Mouse (Mus musculus): ENCODE measurements around the gene Catsperg1. TPM values are rescaled to one million over a fixed set of nuclear protein-coding genes. Genes with fewer than 3 reads are reported as not detected.
A peak's percentile ranks its signal among the peaks of the same experiment; 100 is the strongest.
"Not testable (repeated sequence)": the region's sequence is repeated elsewhere in the genome, so short reads cannot be mapped to it uniquely, and the experiment has no call there.

Gene Catsperg1
- polyA plus RNA-seq, 1 experiment from 2014 or later = 0.21 TPM

DNA sequence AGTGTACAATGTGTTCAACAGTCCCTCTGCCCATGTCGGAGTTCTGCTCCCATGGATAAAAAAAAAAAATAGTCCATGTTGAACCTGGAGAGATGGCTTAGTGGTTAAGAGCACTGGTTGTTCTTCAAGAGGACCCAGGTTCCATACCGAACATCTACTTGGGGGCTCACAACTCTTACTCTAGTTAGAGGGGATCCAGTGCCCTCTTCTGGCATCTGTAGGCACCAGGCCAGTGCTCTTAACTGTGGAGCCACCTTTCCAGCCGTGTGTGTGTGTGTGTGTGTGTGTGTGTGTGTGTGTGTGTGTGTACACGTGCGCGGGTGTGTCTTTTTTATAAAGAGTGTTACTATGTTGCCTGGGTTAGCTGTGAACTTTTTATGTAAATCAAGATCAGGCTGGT is 11.3 kb downstream of the Catsperg1 start:
- no peak overlapping the region for H3K4me2 ChIP-seq
- no peak overlapping the region for H3K9ac ChIP-seq
- no peak for ATAC-seq (ENCODE audit: insufficient read depth)
- H3K4me1 ChIP-seq (replicated peaks) = no peaks in the 10 kb centered on the region
- no peak overlapping the region for H3K27ac ChIP-seq (replicated peaks)
- 45% methylated on average over 6 of the region's 6 CpGs for WGBS (ENCODE audit: insufficient replicate concordance)
- H3K36me3 ChIP-seq (replicated peaks) = no peaks in the 10 kb centered on the region
- H3K9me3 ChIP-seq (replicated peaks) = no peaks in the 10 kb centered on the region
- H3K4me3 ChIP-seq (replicated peaks) = no peak overlapping the region
- no peaks in the 10 kb centered on the region for H3K27me3 ChIP-seq

DNA sequence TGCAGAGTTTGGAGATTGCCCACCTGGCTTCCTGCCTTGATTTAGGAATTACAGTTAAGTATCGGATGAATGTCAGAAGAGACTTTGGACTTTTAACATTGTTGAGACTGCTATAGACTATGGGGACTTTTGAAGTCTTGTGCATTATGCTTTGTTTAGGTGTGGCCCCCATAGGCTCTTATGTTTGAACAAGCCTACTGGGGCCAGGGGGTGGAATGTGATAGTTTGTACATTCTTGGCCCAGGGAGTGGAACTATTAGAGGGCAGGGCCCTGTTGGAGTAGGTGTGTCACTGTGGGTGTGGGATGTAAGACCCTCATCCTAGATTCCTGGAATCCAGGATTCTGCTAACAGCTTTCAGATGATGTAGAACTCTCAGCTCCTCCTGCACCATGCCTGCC is 19.6 kb downstream of the Catsperg1 start:
- H3K4me2 ChIP-seq; H3K27ac ChIP-seq (replicated peaks); H3K4me1 ChIP-seq (replicated peaks); ATAC-seq (ENCODE audit: insufficient read depth); H3K27me3 ChIP-seq; H3K36me3 ChIP-seq (replicated peaks); H3K9ac ChIP-seq; H3K9me3 ChIP-seq (replicated peaks); H3K4me3 ChIP-seq (replicated peaks): not testable (repeated sequence)
- WGBS (ENCODE audit: insufficient replicate concordance) = 79% methylated on average over 1 of the region's 1 CpGs

DNA sequence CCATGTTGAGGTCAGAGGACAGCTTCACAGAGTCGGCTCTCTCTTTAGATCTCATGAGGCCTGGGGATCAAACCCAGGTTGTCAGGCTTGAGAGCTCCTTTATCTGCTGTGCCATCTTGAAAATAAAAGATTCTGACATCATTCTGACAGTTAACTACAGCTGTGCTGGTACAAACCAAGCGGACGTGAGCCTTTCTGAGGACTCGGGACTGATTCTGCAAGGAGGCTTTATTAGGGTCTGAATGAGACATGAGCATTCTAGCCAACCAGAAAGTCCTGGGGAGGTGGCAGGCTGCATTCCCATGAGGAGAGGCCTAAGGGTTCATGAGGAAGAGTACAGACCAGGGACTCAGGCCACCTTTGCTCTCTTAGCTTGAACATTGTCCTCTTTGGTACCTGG is 32.5 kb downstream of the Catsperg1 start:
- Histone ChIP-seq H3K36me3 (replicated peaks) (peaks cover 14% of the 10 kb centered on the region), H3K4me2 (peak overlapping the region; percentile 79; the same call in 1 of the 2 replicates), H3K4me1 (replicated peaks) (peaks cover 27% of the 10 kb centered on the region)
- WGBS (ENCODE audit: insufficient replicate concordance) = 72% methylated on average over 4 of the region's 4 CpGs
- not testable (repeated sequence) for ATAC-seq (ENCODE audit: insufficient read depth); H3K27ac ChIP-seq (replicated peaks); H3K9ac ChIP-seq; H3K4me3 ChIP-seq (replicated peaks); H3K27me3 ChIP-seq; H3K9me3 ChIP-seq (replicated peaks)

DNA sequence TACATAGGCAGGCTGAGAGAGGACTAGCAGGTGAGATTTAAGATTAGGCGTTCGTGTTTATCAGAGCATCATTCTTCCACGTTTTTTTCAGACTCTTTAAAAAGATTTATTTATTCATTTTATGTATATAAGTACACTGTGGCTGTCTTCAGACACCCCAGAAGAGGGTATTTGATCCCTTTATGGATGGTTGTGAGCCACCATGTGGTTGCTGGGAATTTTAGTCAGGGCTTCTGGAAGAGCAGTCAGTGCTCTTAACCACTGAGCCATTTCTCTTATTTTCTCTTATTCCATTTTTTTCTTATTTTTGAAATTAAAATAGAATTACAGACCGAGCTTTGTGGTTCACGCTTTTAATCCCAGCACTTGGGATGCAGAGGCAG is 33.0 kb downstream of the Catsperg1 start:
- WGBS (ENCODE audit: insufficient replicate concordance) = 35% methylated on average over 5 of the region's 5 CpGs
- no peaks in the 10 kb centered on the region for H3K9me3 ChIP-seq (replicated peaks)
- H3K9ac ChIP-seq = no peak overlapping the region
- H3K27me3 ChIP-seq = no peaks in the 10 kb centered on the region
- H3K36me3 ChIP-seq (replicated peaks) = peaks cover 19% of the 10 kb centered on the region
- ATAC-seq (ENCODE audit: insufficient read depth) = no peak
- H3K4me1 ChIP-seq (replicated peaks) = peaks cover 27% of the 10 kb centered on the region
- H3K4me3 ChIP-seq (replicated peaks) = peak overlapping the region; percentile 79
- peak overlapping the region; percentile 79 for H3K4me2 ChIP-seq
- H3K27ac ChIP-seq (replicated peaks) = peak overlapping the region; percentile 48; the same call in 1 of the 2 replicates

DNA sequence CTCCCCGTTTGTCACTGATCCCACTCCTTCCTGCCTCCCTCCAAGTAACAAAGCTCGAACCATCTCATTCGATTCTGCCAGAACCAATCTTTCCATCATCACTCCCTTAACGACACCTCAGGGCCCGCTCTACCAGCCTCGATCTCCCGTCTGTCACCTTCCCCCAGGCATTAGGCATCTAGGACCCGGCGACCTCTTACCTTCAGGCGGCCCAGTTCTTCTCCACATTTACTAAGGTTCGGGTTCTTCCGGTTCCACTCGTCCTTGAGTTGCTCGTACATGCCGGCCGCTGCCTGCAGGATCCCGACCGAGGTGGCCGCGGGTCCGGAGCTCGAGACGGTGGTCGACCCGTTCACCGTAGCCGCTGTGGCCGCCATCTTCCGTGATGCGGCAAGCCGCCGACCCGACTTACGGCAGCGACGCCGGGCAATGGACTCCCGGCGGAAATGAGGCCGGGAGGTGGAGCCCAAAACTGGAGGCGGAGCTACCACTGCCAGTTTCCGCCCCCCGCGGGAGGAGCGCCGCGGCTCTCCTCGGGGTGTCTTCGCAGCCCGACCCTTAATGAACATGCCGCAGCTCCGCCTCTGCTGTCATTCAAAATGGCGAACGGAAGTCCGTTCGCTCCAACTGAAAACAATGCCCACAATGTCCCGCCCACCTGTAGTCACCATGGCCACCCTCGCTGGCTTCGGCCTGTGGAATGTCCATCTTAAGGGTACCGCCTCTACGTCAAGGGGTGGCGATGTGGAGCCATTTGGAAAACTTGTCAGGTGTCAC is 33.6 kb downstream of the Catsperg1 start, which contains the start of gene Psmd8:
Psmd8 (minus strand) TSS at position 625 of the 777 bp plus-strand sequence.
- H3K4me1 ChIP-seq (replicated peaks) = peaks cover 27% of the 10 kb centered on the region

DNA sequence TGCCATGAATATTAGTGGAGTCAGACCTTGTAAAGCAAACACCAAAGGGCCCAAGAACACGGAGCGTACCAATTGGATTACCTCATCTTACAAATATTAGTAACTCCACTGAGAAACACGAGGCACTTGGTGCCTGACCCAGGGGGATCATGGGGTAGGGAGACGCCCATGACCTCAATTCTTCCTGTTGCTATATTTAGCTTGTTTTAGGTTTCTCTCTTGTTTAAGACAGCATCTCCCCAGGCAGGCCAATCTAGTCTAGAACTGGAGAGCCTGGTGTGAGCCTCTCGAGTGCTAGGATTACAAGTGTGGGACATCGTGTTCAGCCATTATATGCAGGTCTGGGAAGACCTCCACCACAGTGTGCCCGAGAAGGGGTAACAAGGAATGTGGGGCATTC is 34.5 kb downstream of the Catsperg1 start:
- H3K27me3 ChIP-seq = no peaks in the 10 kb centered on the region
- peaks cover 27% of the 10 kb centered on the region for H3K4me1 ChIP-seq (replicated peaks)
- WGBS (ENCODE audit: insufficient replicate concordance) = 11% methylated on average over 7 of the region's 7 CpGs
- H3K4me3 ChIP-seq (replicated peaks) = peak overlapping the region; percentile 79
- peak overlapping the region; percentile 79 for H3K9ac ChIP-seq
- H3K4me2 ChIP-seq = peak overlapping the region; percentile 79
- H3K27ac ChIP-seq (replicated peaks) = peak overlapping the region; percentile 70
- no peak for ATAC-seq (ENCODE audit: insufficient read depth)
- H3K36me3 ChIP-seq (replicated peaks) = peaks cover 34% of the 10 kb centered on the region
- no peaks in the 10 kb centered on the region for H3K9me3 ChIP-seq (replicated peaks)

More for the DNA sequence above, 33.6 kb downstream of the Catsperg1 start, which contains the start of gene Psmd8:
- Histone ChIP-seq H3K27ac (replicated peaks) (peak within 1 kb of the TSS; percentile 70), H3K9ac (peak within 1 kb of the TSS; percentile 79), H3K4me2 (peak within 1 kb of the TSS; percentile 79), H3K9me3 (replicated peaks) (no peaks in the 10 kb centered on the region), H3K4me3 (replicated peaks) (peak within 1 kb of the TSS; percentile 79), H3K27me3 (no peaks in the 10 kb centered on the region), H3K36me3 (replicated peaks) (peaks cover 25% of the 10 kb centered on the region)
- ATAC-seq (ENCODE audit: insufficient read depth) = peak; percentile 93
- under 1% methylated on average over 62 of the region's 62 CpGs for WGBS (ENCODE audit: insufficient replicate concordance)

DNA sequence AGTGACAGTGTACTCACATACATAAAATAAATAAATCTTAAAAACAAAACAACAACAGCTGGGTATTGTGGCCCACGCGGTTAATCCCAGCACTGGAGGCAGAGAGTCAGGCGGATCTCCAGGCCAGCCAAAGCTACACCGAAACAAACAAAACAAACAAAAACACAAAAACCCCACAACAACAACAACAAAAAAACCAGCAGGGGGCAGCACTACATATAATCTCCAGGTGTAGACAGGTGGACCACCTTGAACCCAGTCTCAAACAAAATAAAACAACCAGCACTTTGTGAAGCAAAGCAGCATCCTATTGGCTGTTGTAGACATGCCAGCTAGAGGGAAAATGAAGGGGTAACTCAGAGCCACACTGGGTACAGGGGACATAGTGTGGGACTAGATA is 35.7 kb downstream of the Catsperg1 start:
- Histone ChIP-seq H3K4me1 (replicated peaks) (peaks cover 27% of the 10 kb centered on the region), H3K36me3 (replicated peaks) (peaks cover 46% of the 10 kb centered on the region), H3K9ac (no peak overlapping the region), H3K4me2 (0 out of 2 replicates have a peak overlapping the region, but pooled peaks have one; percentile 79), H3K4me3 (replicated peaks) (no peak overlapping the region), H3K27ac (replicated peaks) (no peak overlapping the region), H3K27me3 (peaks cover 8% of the 10 kb centered on the region), H3K9me3 (replicated peaks) (no peaks in the 10 kb centered on the region)
- 84% methylated on average over 4 of the region's 4 CpGs for WGBS (ENCODE audit: insufficient replicate concordance)
- ATAC-seq (ENCODE audit: insufficient read depth) = no peak

DNA sequence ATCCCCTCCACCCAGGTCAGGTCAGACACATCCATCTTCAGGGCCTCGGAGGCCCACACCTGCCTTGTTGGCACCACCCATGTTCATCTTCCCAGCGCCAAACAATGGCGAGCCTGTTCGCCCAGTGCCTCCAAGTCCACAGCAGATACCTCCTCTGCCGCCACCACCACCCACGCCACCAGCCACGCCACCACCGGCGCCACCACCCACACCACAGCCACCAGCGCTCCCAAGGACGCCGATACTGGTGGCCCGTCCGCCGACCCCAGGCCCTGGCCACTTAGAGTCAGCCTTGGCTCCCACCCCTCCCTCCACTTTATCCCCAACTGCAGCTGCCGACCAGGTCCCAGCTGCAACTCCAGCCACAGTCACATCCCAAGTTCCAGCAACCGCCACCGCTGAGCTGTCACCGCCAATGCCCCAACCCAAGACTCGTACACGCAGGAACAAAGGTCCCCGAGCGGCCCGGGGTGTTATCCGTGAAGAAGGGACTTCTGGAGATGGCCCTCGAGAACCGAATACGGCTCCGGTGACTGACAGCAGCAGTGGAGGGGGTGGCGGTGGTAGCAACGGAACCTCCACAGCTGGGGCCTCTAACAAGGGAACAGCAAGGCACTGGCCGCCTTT is 41.3 kb downstream of the Catsperg1 start:
- Histone ChIP-seq H3K36me3 (replicated peaks) (peaks cover 43% of the 10 kb centered on the region), H3K4me1 (replicated peaks) (peaks cover 36% of the 10 kb centered on the region), H3K9me3 (replicated peaks) (no peaks in the 10 kb centered on the region), H3K27me3 (peaks cover 64% of the 10 kb centered on the region), H3K9ac (no peak overlapping the region), H3K4me3 (replicated peaks) (no peak overlapping the region), H3K4me2 (no peak overlapping the region), H3K27ac (replicated peaks) (no peak overlapping the region)
- WGBS (ENCODE audit: insufficient replicate concordance) = 52% methylated on average over 32 of the region's 32 CpGs
- ATAC-seq (ENCODE audit: insufficient read depth) = no peak

DNA sequence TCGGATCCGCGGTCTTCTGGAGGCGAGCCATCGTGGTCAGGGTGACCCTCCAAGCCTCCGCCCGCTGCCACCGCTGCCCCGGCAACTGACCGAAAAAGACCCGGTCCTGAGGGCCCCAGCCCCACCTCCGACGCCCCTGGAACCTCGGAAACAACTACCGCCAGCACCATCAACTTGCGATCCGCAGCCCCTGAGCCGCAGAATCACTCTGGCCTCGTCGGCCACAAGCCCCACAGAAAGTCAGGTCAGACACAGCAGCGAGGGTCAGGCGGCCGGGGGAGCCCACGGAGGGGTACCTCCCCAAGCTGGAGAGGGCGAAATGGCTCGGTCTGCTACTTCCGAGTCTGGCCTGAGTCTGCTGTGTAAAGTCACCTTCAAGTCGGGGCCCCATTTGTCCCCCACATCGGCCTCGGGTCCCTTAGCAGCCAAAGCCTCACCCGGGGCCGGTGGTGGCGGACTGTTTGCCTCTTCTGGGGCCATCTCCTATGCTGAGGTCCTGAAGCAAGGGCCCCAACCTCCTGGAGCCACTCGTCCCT is 42.2 kb downstream of the Catsperg1 start:
- peaks cover 36% of the 10 kb centered on the region for H3K4me1 ChIP-seq (replicated peaks)
- H3K4me3 ChIP-seq (replicated peaks) = peak overlapping the region; percentile 54
- H3K27ac ChIP-seq (replicated peaks) = no peak overlapping the region
- no peak overlapping the region for H3K9ac ChIP-seq
- peaks cover 71% of the 10 kb centered on the region for H3K27me3 ChIP-seq
- H3K4me2 ChIP-seq = peak overlapping the region; percentile 71
- no peaks in the 10 kb centered on the region for H3K9me3 ChIP-seq (replicated peaks)
- ATAC-seq (ENCODE audit: insufficient read depth) = no peak
- WGBS (ENCODE audit: insufficient replicate concordance) = 7% methylated on average over 34 of the region's 34 CpGs
- H3K36me3 ChIP-seq (replicated peaks) = peaks cover 36% of the 10 kb centered on the region

DNA sequence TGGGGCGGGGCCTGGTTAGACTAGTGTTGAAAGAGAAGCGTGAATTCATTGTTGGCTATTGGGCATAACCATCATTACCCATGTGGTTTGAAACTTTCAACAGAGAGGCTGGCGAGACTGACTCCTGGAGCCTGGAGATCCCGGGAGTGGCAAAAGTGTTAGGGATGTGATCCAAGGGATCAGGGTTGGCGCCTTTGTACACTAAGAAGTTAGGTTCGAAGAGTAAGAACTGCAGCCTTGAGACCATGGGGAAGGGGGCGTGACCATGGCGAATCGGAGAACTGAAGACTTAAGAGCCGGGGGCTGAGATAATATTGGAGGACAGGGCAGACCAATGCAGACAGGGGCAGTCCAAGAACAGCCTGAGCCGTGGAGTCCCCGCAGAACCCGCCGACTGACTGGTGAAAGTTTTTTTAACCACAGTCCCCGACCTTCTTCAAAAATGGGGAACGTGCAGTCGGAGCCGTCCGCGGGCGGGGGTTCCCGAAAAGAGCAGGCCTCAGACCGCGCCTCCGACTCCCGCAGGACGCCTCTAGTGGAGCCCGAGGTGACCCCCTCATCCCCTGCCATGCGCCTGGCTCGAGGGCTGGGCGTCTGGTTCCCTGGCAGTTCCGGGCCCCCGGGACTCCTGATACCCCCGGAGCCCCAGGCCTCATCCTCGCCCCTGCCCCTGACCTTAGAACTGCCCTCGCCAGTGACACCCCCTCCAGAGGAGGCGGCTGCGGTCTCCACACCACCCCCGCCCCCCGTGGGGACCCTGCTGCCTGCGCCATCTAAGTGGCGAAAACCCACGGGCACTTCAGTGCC is 42.9 kb downstream of the Catsperg1 start:
- no peaks in the 10 kb centered on the region for H3K9me3 ChIP-seq (replicated peaks)
- H3K4me1 ChIP-seq (replicated peaks) = peaks cover 36% of the 10 kb centered on the region
- H3K27ac ChIP-seq (replicated peaks) = no peak overlapping the region
- H3K36me3 ChIP-seq (replicated peaks) = peaks cover 29% of the 10 kb centered on the region
- WGBS (ENCODE audit: insufficient replicate concordance) = 2% methylated on average over 43 of the region's 43 CpGs
- H3K9ac ChIP-seq = no peak overlapping the region
- peak overlapping the region; percentile 71 for H3K4me2 ChIP-seq
- peak overlapping the region; percentile 54 for H3K4me3 ChIP-seq (replicated peaks)
- no peak for ATAC-seq (ENCODE audit: insufficient read depth)
- H3K27me3 ChIP-seq = peaks cover 75% of the 10 kb centered on the region
